Mouse (Mus musculus) ES-E14 (cell line): ENCODE measurements around the gene Slc2a8. TPM values are rescaled to one million over a fixed set of nuclear protein-coding genes. Genes with fewer than 3 reads are reported as not detected.
A peak's percentile ranks its signal among the peaks of the same experiment; 100 is the strongest.

ENCODE experiments used
- DNase-seq: peaks from one replicate; pipeline ENCODE4 v3.0.0-alpha.2; 2013; ENCODE audit warnings: low read depth, low spot score
- H3K27ac ChIP-seq: 2 replicates; pipeline ENCODE4 v1.5.1; 2012; ENCODE audit warnings: low read depth, mild to moderate bottlenecking, low read length, moderate library complexity, mixed read lengths; ENCODE audit not compliant: poor library complexity, insufficient read depth, severe bottlenecking
- H3K36me3 ChIP-seq: 2 replicates; pipeline ENCODE4 v1.6.1; 2012; ENCODE audit warnings: mild to moderate bottlenecking, low read length, moderate library complexity, mixed read lengths; ENCODE audit not compliant: control insufficient read depth, poor library complexity, insufficient read depth, severe bottlenecking
- H3K4me1 ChIP-seq, 2 experiments: fragments of 150-350 bp in 1 of 2; sonication (generic) in 1 of 2; 2 replicates each; pipeline ENCODE4 v1.6.1; 2012; ENCODE audit warnings: low read length in 2 of 2, mild to moderate bottlenecking in 1 of 2, mixed read lengths in 1 of 2; ENCODE audit not compliant: control insufficient read depth in 2 of 2, insufficient read depth in 2 of 2, poor library complexity in 1 of 2
- H3K4me3 ChIP-seq, 2 experiments: fragments of 150-350 bp in 1 of 2; sonication (generic) in 1 of 2; 2 replicates each; pipeline ENCODE4 v1.5.1; 2012; ENCODE audit warnings: low read length in 2 of 2, low read depth in 1 of 2, mild to moderate bottlenecking in 1 of 2, mixed read lengths in 1 of 2; ENCODE audit not compliant: insufficient read depth in 1 of 2, poor library complexity in 1 of 2, severe bottlenecking in 1 of 2
- H3K9ac ChIP-seq: 2 replicates; pipeline ENCODE4 v1.6.1; 2012; ENCODE audit warnings: low read depth, mild to moderate bottlenecking, low read length, mixed read lengths; ENCODE audit not compliant: poor library complexity, insufficient read depth, severe bottlenecking
- H3K9me3 ChIP-seq: fragments of 150-350 bp; sonication (generic); 2 replicates; pipeline ENCODE4 v1.6.1; 2012; ENCODE audit warnings: low read depth, mild to moderate bottlenecking, low read length; ENCODE audit not compliant: control insufficient read depth, insufficient read depth
- CHD2 ChIP-seq: IDR thresholded peaks from 2 replicates; pipeline ENCODE4 v1.6.1; 2014; ENCODE audit warnings: mild to moderate bottlenecking, low read depth, low read length, inconsistent platforms
- HCFC1 ChIP-seq: IDR thresholded peaks from 2 replicates; pipeline ENCODE4 v1.6.1; 2012; ENCODE audit warnings: low read length, inconsistent platforms, borderline replicate concordance; ENCODE audit not compliant: insufficient read depth
- MAFK ChIP-seq: IDR thresholded peaks from 2 replicates; pipeline ENCODE4 v1.6.1; 2014; ENCODE audit warnings: mild to moderate bottlenecking, low read depth, low read length, inconsistent platforms; ENCODE audit not compliant: insufficient read depth
- ZC3H11A ChIP-seq: IDR thresholded peaks from 2 replicates; pipeline ENCODE4 v1.6.1; 2012; ENCODE audit warnings: low read depth, mild to moderate bottlenecking, inconsistent platforms, low read length, borderline replicate concordance
- ZNF384 ChIP-seq: IDR thresholded peaks from 2 replicates; pipeline ENCODE4 v1.6.1; 2012; ENCODE audit warnings: low read depth, low read length, inconsistent platforms
- in situ Hi-C, 2 experiments: fragments of 600-800 bp; cut with MboI; formaldehyde crosslinking; loops; one replicate each; pipeline ENCODE4 v1.15.1; 2025; ENCODE audit warnings: low sequenced_read_pairs in 2 of 2, inconsistent platforms in 1 of 2; ENCODE audit not compliant: unreplicated experiment in 2 of 2
- total RNA-seq: library from RNA; depleted of rRNA; stranded (reverse); fragments of 300-350 nt; gene quantifications from 2 replicates; pipeline ENCODE4 v1.2.3, GENCODE M21; 2012

Gene Slc2a8
- total RNA-seq, 1 experiment, result 25.7 TPM

- in situ Hi-C loops, result no loop called here
- H3K9me3 ChIP-seq, result no peaks in the 10 kb centered on the region
- peak overlapping the region; percentile 49; the same call in 1 of the 2 replicates for H3K9ac ChIP-seq
- H3K36me3 ChIP-seq, result peaks cover 20% of the 10 kb centered on the region
- TF ChIP-seq CHD2 (no peak), MAFK (no peak)
- DNase-seq, result peak; percentile 76
- H3K4me1 ChIP-seq, result peaks cover 0 to 42% of the 10 kb centered on the region in 2 experiments; a peak in 2 of 4 replicates
- peak overlapping the region in 1 of 2 experiments; percentile 23; a peak in 2 of 4 replicates for H3K4me3 ChIP-seq
- no peak overlapping the region for H3K27ac ChIP-seq
Observed at GRCm38 (mm10) chr2:32928235-32928946, 53.5 kb downstream of the Slc2a8 start.

- Histone ChIP-seq H3K4me1 (peaks cover 0 to 37% of the 10 kb centered on the region in 2 experiments; a peak in 2 of 4 replicates), H3K36me3 (peaks cover 23% of the 10 kb centered on the region), H3K4me3 (no peak overlapping the region), H3K9ac (no peak overlapping the region), H3K9me3 (no peaks in the 10 kb centered on the region), H3K27ac (no peak overlapping the region)
- in situ Hi-C loops, result no loop called here
- no peak for TF ChIP-seq CHD2
- TF ChIP-seq MAFK, result no peak
- TF ChIP-seq HCFC1, result no peak
- TF ChIP-seq ZNF384, result no peak
- TF ChIP-seq ZC3H11A, result no peak
- DNase-seq, result no peak
Observed at GRCm38 (mm10) chr2:32927624-32928234, 54.2 kb downstream of the Slc2a8 start.

- H3K27ac ChIP-seq, result no peak overlapping the region
- H3K4me3 ChIP-seq, result no peak overlapping the region
- in situ Hi-C loops, result no loop called here
- H3K9me3 ChIP-seq, result no peaks in the 10 kb centered on the region
- H3K9ac ChIP-seq, result no peak overlapping the region
- H3K36me3 ChIP-seq, result peaks cover 33% of the 10 kb centered on the region
- no peak for DNase-seq
- peaks cover 0 to 40% of the 10 kb centered on the region in 2 experiments; a peak in 1 of 4 replicates for H3K4me1 ChIP-seq
- TF ChIP-seq ZC3H11A, result no peak
- TF ChIP-seq MAFK, result no peak
- TF ChIP-seq CHD2, result no peak
- no peak for TF ChIP-seq ZNF384
- no peak for TF ChIP-seq HCFC1
Observed at GRCm38 (mm10) chr2:32926330-32927075, 55.4 kb downstream of the Slc2a8 start.

- Histone ChIP-seq H3K9ac (no peak overlapping the region), H3K36me3 (peaks cover 46% of the 10 kb centered on the region), H3K4me1 (peaks cover 0 to 30% of the 10 kb centered on the region in 2 experiments; a peak in 1 of 4 replicates), H3K27ac (no peak overlapping the region), H3K9me3 (no peaks in the 10 kb centered on the region), H3K4me3 (no peak overlapping the region)
- in situ Hi-C loops, result loop anchor here in 1 of 2 experiments (5.0 kb wide), 1 partner anchor 62 kb away; no protein-coding TSS in a partner anchor
- no peak for DNase-seq
- no peak for TF ChIP-seq ZC3H11A
- no peak for TF ChIP-seq HCFC1
- no peak for TF ChIP-seq MAFK
- no peak for TF ChIP-seq CHD2
- TF ChIP-seq ZNF384, result no peak
Observed at GRCm38 (mm10) chr2:32924306-32924844, 57.5 kb downstream of the Slc2a8 start.
